Mouse (Mus musculus) CH12F3 (cell line): ENCODE results near the gene Capn8.

Experiments used
- in situ Hi-C: fragments of 300-500 bp; cut with MboI; formaldehyde crosslinking; loops from 2 replicates; pipeline ENCODE4 v1.14.3; 2020; ENCODE audit warnings: low sequenced_read_pairs

Capn8 gene

GRCm38 (mm10) chr1:182564408-182565120 lies at the start of gene Capn8:
Gene Capn8, plus strand, starts transcription at chr1:182565007.
- in situ Hi-C loops, result loop anchor here (25.0 kb wide), 1 partner anchor 673 kb away; no protein-coding TSS in a partner anchor

DNA sequence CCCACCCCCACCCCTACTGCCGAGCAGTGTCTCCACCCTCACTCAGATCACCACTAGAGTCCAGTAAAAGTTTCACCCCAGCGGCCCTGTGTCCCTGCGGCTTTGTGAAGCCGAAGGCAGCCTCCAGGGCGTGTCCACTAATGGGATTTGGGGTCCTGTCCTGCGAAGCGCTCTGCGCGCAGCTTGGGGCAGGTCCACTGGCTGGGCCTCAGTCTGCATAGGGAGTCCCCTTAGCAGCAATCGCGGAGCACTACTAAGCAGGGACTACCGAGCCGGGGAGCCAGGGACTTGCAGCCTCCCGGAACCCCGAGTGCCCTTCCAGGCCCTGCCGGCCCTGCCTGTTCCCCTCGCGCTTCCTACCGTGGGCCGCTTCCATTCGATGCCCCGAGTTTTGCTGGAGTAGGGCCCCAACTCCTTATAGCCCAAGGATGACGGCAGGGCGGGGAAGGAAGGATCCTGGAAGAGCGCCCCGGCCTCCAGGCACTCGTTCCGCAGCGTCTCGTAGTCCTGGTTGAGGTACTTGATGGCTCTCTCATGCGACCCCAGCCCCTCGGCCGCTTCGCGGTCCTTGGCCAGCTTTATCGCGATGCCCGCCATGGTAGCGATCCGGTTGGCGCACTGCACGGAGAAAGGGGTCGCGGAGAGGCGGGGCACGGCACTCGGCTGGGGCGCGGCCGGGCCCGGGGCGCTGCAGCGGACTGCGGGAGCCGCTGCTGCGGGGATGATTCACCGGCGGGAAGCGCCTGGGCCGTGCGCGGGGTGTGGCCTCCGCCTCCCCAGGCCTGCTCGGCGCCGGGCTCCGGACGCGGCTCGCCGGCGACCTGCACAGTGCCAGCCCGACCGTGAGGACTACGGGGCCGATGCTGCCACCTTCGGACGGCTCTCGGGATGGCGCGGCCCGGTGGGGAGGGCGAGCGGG lies 47.8 kb upstream of the Capn8 start, which contains the start of gene Capn2:
Capn2 (minus strand) TSS at position 851 of the 919 bp plus-strand sequence.
- in situ Hi-C loops, result no loop called here

DNA sequence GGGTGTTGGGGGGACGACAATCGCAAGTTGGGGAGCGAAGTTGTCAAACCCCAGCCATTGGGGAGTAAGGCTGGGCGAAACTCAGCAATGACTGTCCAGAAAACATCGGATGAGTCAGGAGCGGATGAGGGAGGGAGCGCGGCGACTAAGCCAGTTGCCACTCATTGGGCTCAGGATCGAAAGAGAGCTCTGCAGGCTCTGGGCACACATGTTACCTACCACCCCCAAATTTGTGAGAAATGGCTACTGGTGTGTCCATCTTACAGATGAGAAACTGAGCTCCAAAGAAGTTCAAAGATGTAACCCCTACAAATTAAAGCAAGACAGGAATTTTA lies 47.2 kb upstream of the Capn8 start:
- in situ Hi-C loops, result no loop called here

GRCm38 (mm10) chr1:182518143-182518680 lies 46.6 kb upstream of the Capn8 start:
- in situ Hi-C loops, result no loop called here

- in situ Hi-C loops, result no loop called here
Measured at GRCm38 (mm10) chr1:182518811-182519210, 46.0 kb upstream of the Capn8 start.

- in situ Hi-C loops, result no loop called here
Measured at GRCm38 (mm10) chr1:182519341-182519740, 45.5 kb upstream of the Capn8 start.

GRCm38 (mm10) chr1:182520091-182520937 lies 44.5 kb upstream of the Capn8 start:
- in situ Hi-C loops, result no loop called here

DNA sequence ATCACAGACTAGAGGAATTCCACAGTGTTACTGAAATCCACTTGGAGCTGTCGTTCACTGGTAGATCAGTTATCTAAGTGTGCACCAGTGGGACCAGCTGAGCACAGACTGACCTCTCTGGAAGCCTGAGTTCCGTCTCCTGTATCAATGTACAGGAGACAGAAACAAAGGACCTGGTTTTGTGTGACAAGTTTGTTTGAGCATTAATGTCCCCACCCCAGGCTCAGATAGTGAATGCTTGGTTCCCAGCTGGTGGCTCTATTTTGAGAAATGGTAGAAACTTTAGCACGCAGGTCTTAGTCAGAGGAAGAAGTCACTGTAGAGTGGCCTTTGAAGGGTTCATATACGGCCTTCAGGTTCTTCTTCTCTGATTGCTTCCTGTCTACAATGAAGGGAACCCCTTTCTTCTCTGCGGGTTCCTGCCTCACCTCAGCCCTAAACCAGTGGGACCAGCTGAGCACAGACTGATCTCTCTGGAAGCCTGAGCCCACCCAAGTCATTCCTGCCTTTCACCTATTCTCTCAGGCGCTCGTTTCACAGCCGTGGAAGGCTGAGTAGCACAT lies 43.8 kb upstream of the Capn8 start:
- in situ Hi-C loops, result no loop called here

- in situ Hi-C loops, result no loop called here
Measured at GRCm38 (mm10) chr1:182522961-182523360, 41.8 kb upstream of the Capn8 start.

DNA sequence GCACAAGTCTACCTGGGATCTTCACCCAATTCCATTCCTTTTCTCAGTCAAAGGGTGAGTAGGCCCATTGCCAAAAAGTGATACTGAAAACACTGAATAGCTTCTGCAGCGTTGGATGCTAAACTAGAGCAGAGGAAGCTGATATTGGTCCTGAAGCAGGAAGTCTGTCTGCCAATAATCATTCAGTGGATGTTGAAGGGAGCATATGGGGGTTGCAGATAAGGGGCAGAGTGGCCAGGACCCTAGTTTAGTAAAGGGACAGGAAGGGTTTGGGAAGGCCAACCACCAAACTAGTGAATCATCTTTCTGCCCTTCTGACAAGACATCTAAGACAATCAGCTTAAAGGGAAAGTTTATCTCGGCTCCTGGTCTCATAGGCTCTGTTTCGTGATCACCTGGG lies 41.1 kb upstream of the Capn8 start:
- in situ Hi-C loops, result no loop called here

DNA sequence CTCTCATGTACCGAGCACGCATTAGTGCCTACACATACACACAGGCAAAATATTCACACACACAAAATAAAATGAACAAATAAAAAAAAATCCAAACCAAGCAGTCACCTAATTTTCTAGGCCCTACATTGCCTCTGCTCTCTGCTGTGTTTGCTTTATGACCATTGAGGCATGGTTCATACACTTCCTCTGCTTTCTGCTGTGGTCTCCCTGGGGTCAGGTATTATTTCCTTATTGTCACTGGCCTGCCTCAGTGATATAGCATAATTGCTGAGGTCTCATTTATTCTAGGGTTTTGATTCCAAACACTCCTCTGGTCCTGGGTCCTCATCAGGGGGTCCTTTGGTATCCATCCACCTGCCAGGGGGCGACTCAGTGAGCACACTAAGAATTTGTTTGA lies 39.2 kb upstream of the Capn8 start:
- in situ Hi-C loops, result loop anchor here (25.0 kb wide), 1 partner anchor 388 kb away; no protein-coding TSS in a partner anchor

DNA sequence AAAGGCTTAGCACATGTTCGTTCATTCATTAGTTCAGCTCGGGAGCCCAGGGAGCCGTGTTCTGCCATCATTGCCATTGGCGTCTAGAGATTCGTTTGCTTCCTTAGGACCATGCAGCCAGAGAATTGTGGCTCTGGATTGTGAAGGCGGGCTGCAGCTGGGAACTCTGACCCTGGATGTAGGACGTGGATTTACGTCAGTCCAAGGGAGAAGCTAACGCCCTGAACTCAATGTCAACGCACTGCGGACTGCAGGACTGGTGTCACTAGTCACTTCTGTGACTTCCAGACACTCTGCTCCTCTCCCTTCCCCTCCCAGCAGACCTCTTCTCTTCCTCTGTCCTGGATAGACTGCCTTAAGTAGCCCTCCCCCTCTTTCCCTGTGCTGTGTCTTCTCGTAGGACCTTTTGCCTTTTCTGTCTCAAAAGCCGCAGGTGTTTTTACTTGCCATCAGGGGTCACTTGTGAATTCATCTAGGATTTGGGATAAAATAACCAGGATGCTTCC lies 37.5 kb upstream of the Capn8 start:
- in situ Hi-C loops, result loop anchor here (25.0 kb wide), 1 partner anchor 390 kb away; no protein-coding TSS in a partner anchor

DNA sequence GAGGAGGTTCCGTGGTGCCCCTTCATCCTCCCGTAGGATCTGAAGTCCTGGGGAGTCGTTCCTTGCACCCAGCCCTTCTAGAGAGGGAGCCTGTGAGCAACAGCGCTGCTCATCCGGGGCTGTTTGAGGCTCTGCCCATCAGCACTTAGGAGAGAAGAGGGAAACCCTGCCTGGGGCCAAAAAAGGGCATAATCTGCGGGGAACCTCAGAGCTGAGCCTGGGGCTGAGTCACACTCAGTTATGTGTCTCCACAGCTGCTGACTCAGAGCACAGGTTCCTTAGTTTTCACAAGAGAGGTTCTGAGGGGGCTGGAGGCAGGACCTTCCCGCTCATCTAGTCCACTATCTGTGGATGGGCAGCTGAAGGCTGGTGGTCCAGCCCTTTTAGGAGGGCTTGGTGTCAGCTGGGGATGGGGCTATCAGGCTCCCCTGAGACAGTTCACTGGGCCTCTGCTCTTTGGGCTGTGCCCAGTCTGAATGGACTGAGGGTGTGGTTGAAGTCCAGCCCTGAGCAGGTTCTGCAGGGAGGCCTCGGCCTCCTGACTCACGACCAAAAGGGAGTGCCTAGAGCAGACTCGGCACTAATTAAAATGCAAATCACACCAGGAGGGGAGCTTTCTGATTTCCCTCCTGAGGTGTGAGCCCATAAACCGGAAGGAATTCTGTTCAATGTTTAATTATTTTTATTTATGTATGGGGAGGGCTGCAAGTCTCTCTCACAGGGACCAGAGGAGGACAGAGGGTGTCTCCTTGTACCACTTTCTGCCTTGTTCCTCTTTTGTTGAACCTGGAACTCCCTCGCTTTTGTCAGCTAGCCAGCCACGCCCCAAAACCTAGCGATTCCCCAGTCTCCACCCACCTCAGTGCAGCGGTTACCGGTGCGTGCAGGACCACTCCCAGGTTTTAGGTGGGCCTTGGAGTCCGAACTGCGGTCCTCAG lies 36.6 kb upstream of the Capn8 start:
- in situ Hi-C loops, result loop anchor here (25.0 kb wide), 1 partner anchor 391 kb away; no protein-coding TSS in a partner anchor

GRCm38 (mm10) chr1:182533583-182533982 lies 31.2 kb upstream of the Capn8 start:
- in situ Hi-C loops, result loop anchor here (25.0 kb wide), 1 partner anchor 396 kb away; no protein-coding TSS in a partner anchor

- in situ Hi-C loops, result loop anchor here (25.0 kb wide), 1 partner anchor 398 kb away; no protein-coding TSS in a partner anchor
Measured at GRCm38 (mm10) chr1:182535080-182535481, 29.7 kb upstream of the Capn8 start.

GRCm38 (mm10) chr1:182539023-182539940 lies 25.5 kb upstream of the Capn8 start:
- in situ Hi-C loops, result loop anchor here (25.0 kb wide), 1 partner anchor 402 kb away; no protein-coding TSS in a partner anchor

DNA sequence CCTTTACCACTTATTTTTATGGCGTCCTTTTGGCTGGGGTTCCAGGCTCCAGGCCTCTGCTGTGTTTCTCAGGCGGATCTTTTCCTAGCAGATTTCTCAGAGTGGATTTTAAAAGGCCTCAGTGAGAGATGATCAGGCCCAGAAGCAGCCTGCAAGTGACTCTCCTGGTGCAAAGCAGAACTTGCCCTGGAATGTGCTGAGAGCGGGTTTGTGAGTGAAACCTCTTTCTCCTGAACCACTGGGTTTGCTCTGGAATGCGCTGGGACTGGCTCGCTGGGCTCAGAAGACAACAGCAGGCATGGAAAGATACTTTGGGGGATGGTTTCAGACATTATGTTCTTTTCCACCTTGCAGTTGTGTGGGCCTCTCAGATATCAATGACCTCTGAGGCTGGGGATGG lies 22.7 kb upstream of the Capn8 start:
- in situ Hi-C loops, result loop anchor here (10.0 to 25.0 kb wide), 2 partner anchors 405 to 647 kb away; no protein-coding TSS in a partner anchor
